7 mouse cellular contexts compared by ENCODE assay signal in the genomic region with DNA sequence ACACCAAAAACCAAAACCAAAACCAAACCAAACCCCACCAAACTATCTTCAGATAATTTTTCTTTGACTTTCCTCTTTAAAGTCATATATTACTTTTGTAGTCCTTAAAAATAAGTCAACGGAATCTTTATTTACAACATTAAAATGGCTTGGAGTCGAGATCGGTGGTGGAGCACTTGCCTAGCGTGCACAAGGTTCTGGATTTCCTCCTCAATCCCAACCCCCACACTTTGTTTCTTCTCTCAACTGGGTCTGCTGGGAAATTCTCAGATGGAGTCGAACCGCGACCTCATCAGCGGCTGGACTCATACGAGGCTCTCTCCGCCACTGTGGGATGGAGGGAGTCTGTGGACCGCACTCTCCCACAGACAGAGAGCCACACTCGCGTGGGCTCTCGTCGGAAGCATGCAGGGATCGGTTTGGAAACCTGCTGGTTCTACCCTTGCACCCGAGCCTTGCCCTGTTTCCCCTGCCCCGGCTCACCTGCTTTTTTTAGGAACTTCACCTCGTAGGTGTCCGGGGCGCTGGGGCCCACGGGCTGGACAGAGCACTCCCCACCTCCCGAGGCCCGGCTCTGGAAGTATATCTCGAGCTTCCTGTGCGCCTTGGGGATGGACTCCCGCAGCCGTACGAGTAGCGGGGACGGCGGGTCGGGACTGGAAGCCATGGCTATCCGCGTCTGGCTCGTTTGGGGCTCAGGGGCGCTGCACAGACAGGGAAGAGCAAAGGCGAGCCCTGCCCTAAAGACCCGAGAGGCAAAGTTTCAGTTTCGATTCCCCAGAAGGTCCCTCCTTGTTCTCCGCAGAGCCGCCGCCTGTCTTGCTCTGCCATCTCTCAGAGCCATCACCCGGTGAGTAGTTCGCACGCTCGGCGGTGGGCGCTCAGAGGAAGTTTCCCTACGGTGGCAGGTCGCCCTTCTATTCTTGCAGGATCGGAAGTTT. TPM values are rescaled to one million over a fixed set of nuclear protein-coding genes. Genes with fewer than 3 reads are reported as not detected.
DNase-seq lines count a peak whose midpoint lies in the region; ATAC-seq and TF ChIP-seq lines count a peak whose summit lies in the region.

A gene (plus strand): TSS at position 260 of the 941 bp plus-strand sequence.
A gene (minus strand): TSS at position 941 of the 941 bp plus-strand sequence.

- no peaks in the 10 kb centered on the region for H3K9me3 ChIP-seq in intestine, embryonic 16.5 days (ENCODE audit: control insufficient read depth, low read length)
- H3K9me3 ChIP-seq in limb, embryonic 12.5 days, result no peaks in the 10 kb centered on the region
- no peaks in the 10 kb centered on the region for H3K9me3 ChIP-seq in midbrain, embryonic 13.5 days

- peak within 1 kb of the TSS; percentile 77 for H3K4me2 ChIP-seq in intestine, embryonic 16.5 days (ENCODE audit: low read depth, low read length)
- H3K4me2 ChIP-seq in limb, embryonic 12.5 days, result peak within 1 kb of the TSS; percentile 78
- H3K4me2 ChIP-seq in midbrain, embryonic 13.5 days (replicated peaks), result peak within 1 kb of the TSS; percentile 69

- no peaks in the 10 kb centered on the region for H3K36me3 ChIP-seq in intestine, embryonic 16.5 days (ENCODE audit: control insufficient read depth, insufficient read depth, low read length)
- peaks cover 2% of the 10 kb centered on the region; the same call in 1 of the 2 replicates for H3K36me3 ChIP-seq in limb, embryonic 12.5 days
- H3K36me3 ChIP-seq in midbrain, embryonic 13.5 days, result no peaks in the 10 kb centered on the region
- peaks cover 40% of the 10 kb centered on the region for H3K36me3 ChIP-seq in small intestine, adult 2 months (ENCODE audit: control insufficient read depth, insufficient read depth, low read length)

- peak within 1 kb of the TSS; percentile 76 for H3K4me3 ChIP-seq in intestine, embryonic 16.5 days (ENCODE audit: low read length)
- H3K4me3 ChIP-seq in limb, embryonic 12.5 days (replicated peaks), result peak within 1 kb of the TSS; percentile 62
- peak within 1 kb of the TSS; percentile 51 for H3K4me3 ChIP-seq in midbrain, embryonic 13.5 days (replicated peaks)
- H3K4me3 ChIP-seq in small intestine, adult 2 months (ENCODE audit: low read depth, low read length), result peak within 1 kb of the TSS; percentile 94

- 1% methylated on average over 52 of the region's 52 CpGs for WGBS in intestine, embryonic 16.5 days
- WGBS in limb, embryonic 12.5 days, result 2% methylated on average over 52 of the region's 52 CpGs
- WGBS in midbrain, embryonic 13.5 days, result 2% methylated on average over 52 of the region's 52 CpGs
- under 1% methylated on average over 52 of the region's 52 CpGs for WGBS in small intestine, adult 2 months

- DNase-seq in adrenal gland, postnatal 10 days, result peak; percentile 76
- DNase-seq in embryo, embryonic 11.5 days (ENCODE audit: low read depth, low spot score), result peak; percentile 20
- peak; percentile 27 to 61 for DNase-seq in gastrocnemius, postnatal 4 days (ENCODE audit: low spot score in 2 of 2)

- H3K27me3 ChIP-seq in intestine, embryonic 16.5 days (replicated peaks; ENCODE audit: control insufficient read depth, insufficient read depth, low read length), result no peaks in the 10 kb centered on the region
- peaks cover 10% of the 10 kb centered on the region for H3K27me3 ChIP-seq in limb, embryonic 12.5 days
- H3K27me3 ChIP-seq in midbrain, embryonic 13.5 days, result peaks cover 23% of the 10 kb centered on the region
- H3K27me3 ChIP-seq in small intestine, adult 2 months (ENCODE audit: control insufficient read depth, insufficient read depth, low read length), result no peaks in the 10 kb centered on the region

- peak; percentile 86 for ATAC-seq in intestine, embryonic 16.5 days
- no peak for ATAC-seq in limb, embryonic 12.5 days (ENCODE audit: insufficient number of reproducible peaks, insufficient read depth, low FRiP score, low TSS enrichment, low read depth)
- ATAC-seq in midbrain, embryonic 13.5 days, result peak; percentile 62; the same call in 1 of the 2 replicates

- H3K4me1 ChIP-seq in intestine, embryonic 16.5 days (ENCODE audit: control insufficient read depth, insufficient read depth, low read length), result no peaks in the 10 kb centered on the region; the same call in 1 of the 2 replicates
- H3K4me1 ChIP-seq in limb, embryonic 12.5 days (replicated peaks), result peaks cover 7% of the 10 kb centered on the region; the same call in 1 of the 2 replicates
- peaks cover 11% of the 10 kb centered on the region for H3K4me1 ChIP-seq in midbrain, embryonic 13.5 days (replicated peaks)
- peaks cover 7% of the 10 kb centered on the region for H3K4me1 ChIP-seq in small intestine, adult 2 months (ENCODE audit: control insufficient read depth, insufficient read depth, insufficient read length, low read length)

- peak within 1 kb of the TSS; percentile 85 for H3K9ac ChIP-seq in intestine, embryonic 16.5 days (ENCODE audit: low read depth, low read length)
- H3K9ac ChIP-seq in limb, embryonic 12.5 days (replicated peaks), result peak within 1 kb of the TSS; percentile 73
- H3K9ac ChIP-seq in midbrain, embryonic 13.5 days (replicated peaks), result peak within 1 kb of the TSS; percentile 48

- TF ChIP-seq CTCF in small intestine, adult 2 months (IDR thresholded peaks at IDR 0.05; ENCODE audit: extremely low read depth, insufficient read length, insufficient replicate concordance, low read depth, low read length), result no peak

- TF ChIP-seq POLR2A in small intestine, adult 2 months (IDR thresholded peaks at IDR 0.05; ENCODE audit: low read depth, low read length), result peak; percentile 61

- peak within 1 kb of the TSS; percentile 74 for H3K27ac ChIP-seq in intestine, embryonic 16.5 days (ENCODE audit: low read length)
- no peak within 1 kb of the TSS for H3K27ac ChIP-seq in limb, embryonic 12.5 days
- H3K27ac ChIP-seq in midbrain, embryonic 13.5 days, result no peak within 1 kb of the TSS
- H3K27ac ChIP-seq in small intestine, adult 2 months (ENCODE audit: insufficient read depth, low read depth, low read length), result peak within 1 kb of the TSS; percentile 97

RNA-seq across cellular contexts. Expression of the first gene that starts in this region (rescaled TPM):
- 10 to 100 TPM; 12.5 to 16.4 TPM for total RNA-seq in adrenal gland, postnatal 10 days (2021)
- 1 to 10 TPM; 7.6 TPM for total RNA-seq in gastrocnemius, postnatal 4 days (2021)
- polyA plus RNA-seq in intestine, embryonic 16.5 days (2015; fragmentation: Nextera tagmentation; extraction: Ambion mirVana), result 13.0 and 15.5 TPM in 2 replicates
- polyA plus RNA-seq in limb, embryonic 12.5 days (2016; fragmentation: Nextera tagmentation; extraction: Ambion mirVana), result 3.8 TPM in 2 replicates
- 1.5 and 1.8 TPM in 2 replicates for polyA plus RNA-seq in midbrain, embryonic 13.5 days (2015; fragmentation: Nextera tagmentation; extraction: Ambion mirVana)
- polyA plus RNA-seq in small intestine, adult 2 months (2012; rRNA removed), result 2.6 and 7.6 TPM in 2 replicates

RNA-seq across cellular contexts. Expression of the second gene that starts in this region (rescaled TPM):
- total RNA-seq in adrenal gland, postnatal 10 days (2021), result 10 to 100 TPM in 1 of 2 experiments, 1 to 10 TPM in 1; 8.7 to 10.1 TPM
- total RNA-seq in gastrocnemius, postnatal 4 days (2021), result 1 to 10 TPM; 4.6 to 5.5 TPM
- polyA plus RNA-seq in intestine, embryonic 16.5 days (2015; fragmentation: Nextera tagmentation; extraction: Ambion mirVana), result 8.5 and 9.2 TPM in 2 replicates
- polyA plus RNA-seq in limb, embryonic 12.5 days (2016; fragmentation: Nextera tagmentation; extraction: Ambion mirVana), result 3.8 and 3.9 TPM in 2 replicates
- polyA plus RNA-seq in midbrain, embryonic 13.5 days (2015; fragmentation: Nextera tagmentation; extraction: Ambion mirVana), result 1.3 and 1.4 TPM in 2 replicates
- 5.5 and 16.7 TPM in 2 replicates for polyA plus RNA-seq in small intestine, adult 2 months (2012; rRNA removed)

Comparison
In these comparisons a context has a peak if more than half of its experiments do, and no peak if none do; other contexts are left out.
1. DNase-seq: peak in every context shown above with its lines; median percentile 76 in adrenal gland, postnatal 10 days; 44 in gastrocnemius, postnatal 4 days; 20 in embryo, embryonic 11.5 days.
2. H3K27ac ChIP-seq: peak in intestine, embryonic 16.5 days (single experiment) and small intestine, adult 2 months (single experiment); none in limb, embryonic 12.5 days (single experiment) and midbrain, embryonic 13.5 days (single experiment).
3. Peak in every context shown above with its lines, with median percentiles within 50 percentile points of each other: H3K4me2 ChIP-seq, H3K4me3 ChIP-seq and H3K9ac ChIP-seq.